Mouse (Mus musculus): Measurements from ENCODE around the gene Gngt2. TPM values are rescaled to one million over a fixed set of nuclear protein-coding genes. Genes with fewer than 3 reads are reported as not detected.

Gngt2 gene
- polyA plus RNA-seq (2014; fragmentation: Nextera tagmentation; extraction: Ambion mirVana) = 1.8 TPM in 2 replicates

- Histone ChIP-seq H3K27ac (replicated peaks; ENCODE audit: low read depth, low read length) (no peak within 1 kb of the TSS), H3K9ac (replicated peaks; ENCODE audit: low read length) (no peak within 1 kb of the TSS), H3K9me3 (ENCODE audit: control insufficient read depth, low read length) (no peaks in the 10 kb centered on the region), H3K4me3 (replicated peaks; ENCODE audit: low read depth, low read length) (no peak within 1 kb of the TSS), H3K4me2 (ENCODE audit: low read length) (no peak within 1 kb of the TSS), H3K4me1 (ENCODE audit: control insufficient read depth, insufficient read depth, low read length) (0 out of 2 replicates have a peak, but pooled peaks cover 1% of the 10 kb centered on the region), H3K36me3 (ENCODE audit: control insufficient read depth, insufficient read depth, low read length) (no peaks in the 10 kb centered on the region), H3K27me3 (ENCODE audit: control insufficient read depth, insufficient read depth, low read length) (peaks cover 43% of the 10 kb centered on the region)
- 76% methylated on average over 10 of the region's 10 CpGs for WGBS
- no peak for ATAC-seq (ENCODE audit: low FRiP score, low TSS enrichment)
- peak; percentile 64 for DNase-seq
Observed at GRCm38 (mm10) chr11:95837059-95837458, at the start of gene Gngt2. Gngt2 (plus strand) TSS chr11:95837216.

- Histone ChIP-seq H3K4me3 (replicated peaks; ENCODE audit: low read depth, low read length) (no peak overlapping the region), H3K27me3 (ENCODE audit: control insufficient read depth, insufficient read depth, low read length) (no peaks in the 10 kb centered on the region), H3K36me3 (ENCODE audit: control insufficient read depth, insufficient read depth, low read length) (no peaks in the 10 kb centered on the region), H3K27ac (replicated peaks; ENCODE audit: low read depth, low read length) (no peak overlapping the region), H3K4me1 (ENCODE audit: control insufficient read depth, insufficient read depth, low read length) (no peaks in the 10 kb centered on the region), H3K9me3 (ENCODE audit: control insufficient read depth, low read length) (0 out of 2 replicates have a peak, but pooled peaks cover 3% of the 10 kb centered on the region), H3K4me2 (ENCODE audit: low read length) (no peak overlapping the region), H3K9ac (replicated peaks; ENCODE audit: low read length) (no peak overlapping the region)
- DNase-seq = no peak
- no peak for ATAC-seq (ENCODE audit: low FRiP score, low TSS enrichment)
- WGBS = 88% methylated on average over 8 of the region's 8 CpGs
Observed at GRCm38 (mm10) chr11:95789451-95789891, 47.5 kb upstream of the Gngt2 start.

- H3K4me1 ChIP-seq (ENCODE audit: control insufficient read depth, insufficient read depth, low read length) = 0 out of 2 replicates have a peak, but pooled peaks cover 5% of the 10 kb centered on the region
- 0 out of 2 replicates have a peak, but pooled peaks cover 7% of the 10 kb centered on the region for H3K27me3 ChIP-seq (ENCODE audit: control insufficient read depth, insufficient read depth, low read length)
- H3K9me3 ChIP-seq (ENCODE audit: control insufficient read depth, low read length) = no peaks in the 10 kb centered on the region
- H3K9ac ChIP-seq (replicated peaks; ENCODE audit: low read length) = no peak overlapping the region
- no peak overlapping the region for H3K4me3 ChIP-seq (replicated peaks; ENCODE audit: low read depth, low read length)
- no peak overlapping the region for H3K4me2 ChIP-seq (ENCODE audit: low read length)
- DNase-seq (no peak), ATAC-seq (ENCODE audit: low FRiP score, low TSS enrichment) (no peak)
- H3K27ac ChIP-seq (replicated peaks; ENCODE audit: low read depth, low read length) = no peak overlapping the region
- no peaks in the 10 kb centered on the region for H3K36me3 ChIP-seq (ENCODE audit: control insufficient read depth, insufficient read depth, low read length)
- whole genome bisulfite sequencing = 87% methylated on average over 13 of the region's 13 CpGs
Observed at GRCm38 (mm10) chr11:95791787-95792186, 45.2 kb upstream of the Gngt2 start.

- H3K4me1 ChIP-seq (ENCODE audit: control insufficient read depth, insufficient read depth, low read length) = 0 out of 2 replicates have a peak, but pooled peaks cover 5% of the 10 kb centered on the region
- no peak overlapping the region for H3K4me3 ChIP-seq (replicated peaks; ENCODE audit: low read depth, low read length)
- H3K36me3 ChIP-seq (ENCODE audit: control insufficient read depth, insufficient read depth, low read length) = no peaks in the 10 kb centered on the region
- ATAC-seq (ENCODE audit: low FRiP score, low TSS enrichment) = no peak
- no peak overlapping the region for H3K4me2 ChIP-seq (ENCODE audit: low read length)
- 0 out of 2 replicates have a peak, but pooled peaks cover 10% of the 10 kb centered on the region for H3K27me3 ChIP-seq (ENCODE audit: control insufficient read depth, insufficient read depth, low read length)
- no peak for DNase-seq
- no peaks in the 10 kb centered on the region for H3K9me3 ChIP-seq (ENCODE audit: control insufficient read depth, low read length)
- H3K27ac ChIP-seq (replicated peaks; ENCODE audit: low read depth, low read length) = no peak overlapping the region
- no peak overlapping the region for H3K9ac ChIP-seq (replicated peaks; ENCODE audit: low read length)
- WGBS = 91% methylated on average over 8 of the region's 8 CpGs
Observed at GRCm38 (mm10) chr11:95792950-95793509, 44.0 kb upstream of the Gngt2 start.

GRCm38 (mm10) chr11:95794201-95794600, 42.8 kb upstream of the Gngt2 start:
- no peaks in the 10 kb centered on the region for H3K36me3 ChIP-seq (ENCODE audit: control insufficient read depth, insufficient read depth, low read length)
- no peaks in the 10 kb centered on the region for H3K9me3 ChIP-seq (ENCODE audit: control insufficient read depth, low read length)
- no peak overlapping the region for H3K27ac ChIP-seq (replicated peaks; ENCODE audit: low read depth, low read length)
- ATAC-seq (ENCODE audit: low FRiP score, low TSS enrichment) (no peak), DNase-seq (no peak)
- H3K4me3 ChIP-seq (replicated peaks; ENCODE audit: low read depth, low read length) = no peak overlapping the region
- 81% methylated on average over 5 of the region's 5 CpGs for WGBS
- H3K4me2 ChIP-seq (ENCODE audit: low read length) = no peak overlapping the region
- no peak overlapping the region for H3K9ac ChIP-seq (replicated peaks; ENCODE audit: low read length)
- 0 out of 2 replicates have a peak, but pooled peaks cover 5% of the 10 kb centered on the region for H3K4me1 ChIP-seq (ENCODE audit: control insufficient read depth, insufficient read depth, low read length)
- H3K27me3 ChIP-seq (ENCODE audit: control insufficient read depth, insufficient read depth, low read length) = 0 out of 2 replicates have a peak, but pooled peaks cover 10% of the 10 kb centered on the region

- Histone ChIP-seq H3K27ac (replicated peaks; ENCODE audit: low read depth, low read length) (no peak overlapping the region), H3K4me2 (ENCODE audit: low read length) (no peak overlapping the region), H3K9ac (replicated peaks; ENCODE audit: low read length) (no peak overlapping the region), H3K4me3 (replicated peaks; ENCODE audit: low read depth, low read length) (no peak overlapping the region), H3K36me3 (ENCODE audit: control insufficient read depth, insufficient read depth, low read length) (no peaks in the 10 kb centered on the region), H3K27me3 (ENCODE audit: control insufficient read depth, insufficient read depth, low read length) (0 out of 2 replicates have a peak, but pooled peaks cover 10% of the 10 kb centered on the region), H3K4me1 (ENCODE audit: control insufficient read depth, insufficient read depth, low read length) (0 out of 2 replicates have a peak, but pooled peaks cover 5% of the 10 kb centered on the region), H3K9me3 (ENCODE audit: control insufficient read depth, low read length) (no peaks in the 10 kb centered on the region)
- DNase-seq (no peak), ATAC-seq (ENCODE audit: low FRiP score, low TSS enrichment) (no peak)
- 72% methylated on average over 5 of the region's 5 CpGs for WGBS
Observed at GRCm38 (mm10) chr11:95795582-95795981, 41.4 kb upstream of the Gngt2 start.

GRCm38 (mm10) chr11:95805010-95805409, 32.0 kb upstream of the Gngt2 start:
- WGBS = 73% methylated on average over 5 of the region's 5 CpGs
- Histone ChIP-seq H3K9me3 (ENCODE audit: control insufficient read depth, low read length) (no peaks in the 10 kb centered on the region), H3K36me3 (ENCODE audit: control insufficient read depth, insufficient read depth, low read length) (no peaks in the 10 kb centered on the region), H3K9ac (replicated peaks; ENCODE audit: low read length) (no peak overlapping the region), H3K4me3 (replicated peaks; ENCODE audit: low read depth, low read length) (no peak overlapping the region), H3K4me1 (ENCODE audit: control insufficient read depth, insufficient read depth, low read length) (no peaks in the 10 kb centered on the region), H3K27ac (replicated peaks; ENCODE audit: low read depth, low read length) (no peak overlapping the region), H3K4me2 (ENCODE audit: low read length) (no peak overlapping the region), H3K27me3 (ENCODE audit: control insufficient read depth, insufficient read depth, low read length) (no peaks in the 10 kb centered on the region)
- no peak for DNase-seq
- ATAC-seq (ENCODE audit: low FRiP score, low TSS enrichment) = no peak

- Histone ChIP-seq H3K9ac (replicated peaks; ENCODE audit: low read length) (no peak overlapping the region), H3K4me2 (ENCODE audit: low read length) (no peak overlapping the region), H3K4me1 (ENCODE audit: control insufficient read depth, insufficient read depth, low read length) (no peaks in the 10 kb centered on the region), H3K27ac (replicated peaks; ENCODE audit: low read depth, low read length) (no peak overlapping the region), H3K9me3 (ENCODE audit: control insufficient read depth, low read length) (no peaks in the 10 kb centered on the region), H3K27me3 (ENCODE audit: control insufficient read depth, insufficient read depth, low read length) (no peaks in the 10 kb centered on the region), H3K4me3 (replicated peaks; ENCODE audit: low read depth, low read length) (no peak overlapping the region), H3K36me3 (ENCODE audit: control insufficient read depth, insufficient read depth, low read length) (no peaks in the 10 kb centered on the region)
- WGBS = 59% methylated on average over 3 of the region's 3 CpGs
- DNase-seq (no peak), ATAC-seq (ENCODE audit: low FRiP score, low TSS enrichment) (no peak)
Observed at GRCm38 (mm10) chr11:95805527-95805926, 31.5 kb upstream of the Gngt2 start.

- H3K4me1 ChIP-seq (ENCODE audit: control insufficient read depth, insufficient read depth, low read length) = no peaks in the 10 kb centered on the region
- H3K9ac ChIP-seq (replicated peaks; ENCODE audit: low read length) = no peak overlapping the region
- ATAC-seq (ENCODE audit: low FRiP score, low TSS enrichment) = no peak
- H3K4me2 ChIP-seq (ENCODE audit: low read length) = no peak overlapping the region
- no peak overlapping the region for H3K27ac ChIP-seq (replicated peaks; ENCODE audit: low read depth, low read length)
- no peak overlapping the region for H3K4me3 ChIP-seq (replicated peaks; ENCODE audit: low read depth, low read length)
- H3K27me3 ChIP-seq (ENCODE audit: control insufficient read depth, insufficient read depth, low read length) = no peaks in the 10 kb centered on the region
- no peaks in the 10 kb centered on the region for H3K9me3 ChIP-seq (ENCODE audit: control insufficient read depth, low read length)
- 87% methylated on average over 5 of the region's 5 CpGs for WGBS
- no peak for DNase-seq
- H3K36me3 ChIP-seq (ENCODE audit: control insufficient read depth, insufficient read depth, low read length) = no peaks in the 10 kb centered on the region
Observed at GRCm38 (mm10) chr11:95807884-95808283, 29.1 kb upstream of the Gngt2 start.
